Comparison of ENCODE assay signal across 17 mouse cellular contexts in the genomic region with DNA sequence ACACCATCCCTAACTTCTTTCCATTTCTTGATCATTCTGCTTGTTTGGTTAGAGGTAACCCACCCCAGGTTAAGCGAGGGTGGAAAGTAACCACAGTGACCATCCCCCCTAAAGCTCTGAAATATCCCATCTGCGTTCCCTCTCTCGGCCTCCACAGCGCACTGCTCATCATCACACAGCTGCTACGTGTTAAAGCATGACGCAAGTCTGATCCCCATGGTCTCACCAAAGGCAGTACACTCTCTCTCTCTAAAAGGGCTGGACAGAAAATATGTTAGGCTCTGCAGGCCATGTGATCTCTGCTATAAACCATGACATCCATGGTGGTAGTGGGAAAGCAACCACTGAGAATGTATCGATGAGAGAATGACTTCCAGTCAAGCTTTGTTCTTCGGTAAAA. TPM values are rescaled to one million over a fixed set of nuclear protein-coding genes. Genes with fewer than 3 reads are reported as not detected.
DNase-seq lines count a peak whose midpoint lies in the region; ATAC-seq and TF ChIP-seq lines count a peak whose summit lies in the region.
"Had no signal": no experiment of that assay in that cellular context is flagged by ENCODE, and none has a peak within 500 bp of the region (broad histone marks: within the 10 kb centered on the region; RNA-seq: fewer than 3 reads in every experiment).

No protein-coding gene starts in this region.

- no peak for TF ChIP-seq CTCF in kidney, postnatal 0 days (IDR thresholded peaks at IDR 0.05; ENCODE audit: low read depth)

- no peak overlapping the region for H3K9ac ChIP-seq in kidney, postnatal 0 days (ENCODE audit: low read depth, low read length)
- H3K9ac ChIP-seq in embryonic facial prominence, embryonic 12.5 days, result no peak overlapping the region
- no peak overlapping the region for H3K9ac ChIP-seq in limb, embryonic 15.5 days
- H3K9ac ChIP-seq: heart, embryonic 13.5 days; liver, embryonic 14.5 days; neural tube, embryonic 12.5 days had no signal

- no peaks in the 10 kb centered on the region for H3K9me3 ChIP-seq in kidney, postnatal 0 days (replicated peaks; ENCODE audit: low read length)
- H3K9me3 ChIP-seq in embryonic facial prominence, embryonic 12.5 days, result no peaks in the 10 kb centered on the region
- no peaks in the 10 kb centered on the region for H3K9me3 ChIP-seq in limb, embryonic 15.5 days
- H3K9me3 ChIP-seq: heart, embryonic 13.5 days; megakaryocyte, embryonic 14.5 days; neural tube, embryonic 12.5 days had no signal

- H3K4me2 ChIP-seq in kidney, postnatal 0 days (ENCODE audit: low read length), result no peak overlapping the region
- no peak overlapping the region for H3K4me2 ChIP-seq in embryonic facial prominence, embryonic 12.5 days (replicated peaks)
- H3K4me2 ChIP-seq in limb, embryonic 15.5 days, result no peak overlapping the region
- H3K4me2 ChIP-seq: heart, embryonic 13.5 days; neural tube, embryonic 12.5 days had no signal

- no peak overlapping the region for H3K27ac ChIP-seq in kidney, postnatal 0 days
- H3K27ac ChIP-seq in embryonic facial prominence, embryonic 12.5 days, result peak overlapping the region; percentile 59; the same call in 1 of the 2 replicates
- no peak overlapping the region for H3K27ac ChIP-seq in limb, embryonic 15.5 days
- H3K27ac ChIP-seq: heart, embryonic 13.5 days; liver, embryonic 14.5 days; neural tube, embryonic 12.5 days had no signal

- no peaks in the 10 kb centered on the region for H3K36me3 ChIP-seq in kidney, postnatal 0 days (ENCODE audit: insufficient read depth, low read length)
- H3K36me3 ChIP-seq in embryonic facial prominence, embryonic 12.5 days, result no peaks in the 10 kb centered on the region
- no peaks in the 10 kb centered on the region for H3K36me3 ChIP-seq in limb, embryonic 15.5 days
- H3K36me3 ChIP-seq: heart, embryonic 13.5 days; neural tube, embryonic 12.5 days had no signal

- H3K27me3 ChIP-seq in kidney, postnatal 0 days (ENCODE audit: insufficient read depth, low read length), result peaks cover 4% of the 10 kb centered on the region; the same call in 1 of the 2 replicates
- H3K27me3 ChIP-seq in embryonic facial prominence, embryonic 12.5 days, result no peaks in the 10 kb centered on the region
- H3K27me3 ChIP-seq in limb, embryonic 15.5 days, result 0 out of 2 replicates have a peak, but pooled peaks cover 4% of the 10 kb centered on the region
- H3K27me3 ChIP-seq: neural tube, embryonic 12.5 days had no signal

- peak; percentile 63; the same call in 1 of the 2 replicates for ATAC-seq in kidney, postnatal 0 days (replicated peaks; ENCODE audit: low FRiP score, low read depth)
- ATAC-seq in embryonic facial prominence, embryonic 12.5 days (ENCODE audit: insufficient number of reproducible peaks, insufficient read depth, low FRiP score, low TSS enrichment), result peak; percentile 83
- peak; percentile 68 for ATAC-seq in limb, embryonic 15.5 days (ENCODE audit: insufficient number of reproducible peaks, low FRiP score, low TSS enrichment, low read depth)
- ATAC-seq in frontal cortex, adult (ENCODE audit: low TSS enrichment), result no peak

- 68% methylated on average over 8 of the region's 8 CpGs for WGBS in kidney, postnatal 0 days
- WGBS in embryonic facial prominence, embryonic 12.5 days, result 41% methylated on average over 8 of the region's 8 CpGs
- 49% methylated on average over 8 of the region's 8 CpGs for whole genome bisulfite sequencing in limb, embryonic 15.5 days

- H3K4me3 ChIP-seq in kidney, postnatal 0 days (replicated peaks; ENCODE audit: low read depth, low read length), result no peak overlapping the region
- H3K4me3 ChIP-seq in embryonic facial prominence, embryonic 12.5 days, result no peak overlapping the region
- no peak overlapping the region for H3K4me3 ChIP-seq in limb, embryonic 15.5 days
- H3K4me3 ChIP-seq: heart, embryonic 13.5 days; megakaryocyte, embryonic 14.5 days; neural tube, embryonic 12.5 days had no signal

- DNase-seq in embryo, embryonic 10 days (ENCODE audit: low spot score), result peak; percentile 29
- DNase-seq in embryo, embryonic 10.5 days (ENCODE audit: low spot score), result no peak
- DNase-seq in kidney, postnatal 0 days (ENCODE audit: low spot score), result peak; percentile 82
- DNase-seq in kidney, postnatal 36 days, result no peak
- DNase-seq in spleen, postnatal 4 days (ENCODE audit: low spot score in 2 of 2), result no peak
- DNase-seq: adrenal gland, postnatal 10 days; cerebellum, adult 2 months; heart, postnatal 4 days; right cerebral cortex, postnatal 25 days; thymus, postnatal 25 days had no signal

- 0 out of 2 replicates have a peak, but pooled peaks cover 3% of the 10 kb centered on the region for H3K4me1 ChIP-seq in kidney, postnatal 0 days (replicated peaks; ENCODE audit: insufficient read depth, low read length)
- H3K4me1 ChIP-seq in embryonic facial prominence, embryonic 12.5 days, result peaks cover 24% of the 10 kb centered on the region
- peaks cover 12% of the 10 kb centered on the region; the same call in 1 of the 2 replicates for H3K4me1 ChIP-seq in limb, embryonic 15.5 days
- H3K4me1 ChIP-seq: megakaryocyte, embryonic 14.5 days had no signal

RNA-seq across cellular contexts. Expression of a gene that starts 14.4 kb away (rescaled TPM):
- 34.2 and 34.4 TPM in 2 replicates for polyA plus RNA-seq in kidney, postnatal 0 days (2015; fragmentation: Nextera tagmentation; extraction: Ambion mirVana)
- polyA plus RNA-seq in embryonic facial prominence, embryonic 12.5 days (2016; fragmentation: Nextera tagmentation; extraction: Ambion mirVana), result 64.6 and 70.2 TPM in 2 replicates
- polyA plus RNA-seq in limb, embryonic 15.5 days (2015; fragmentation: Nextera tagmentation; extraction: Ambion mirVana), result 33.5 and 35.7 TPM in 2 replicates

Comparison
In these comparisons a context has a peak if more than half of its experiments do, and no peak if none do; other contexts are left out.
1. DNase-seq: peak in embryo, embryonic 10 days (single experiment) and kidney, postnatal 0 days (single experiment); none in embryo, embryonic 10.5 days (single experiment), kidney, postnatal 36 days (0 of 2) and spleen, postnatal 4 days (0 of 2).